Mouse (Mus musculus): Measurements from ENCODE around the gene Gpr135. TPM values are rescaled to one million over a fixed set of nuclear protein-coding genes. Genes with fewer than 3 reads are reported as not detected.

Gene Gpr135
- total RNA-seq (2014; rRNA removed), result 20.5 and 23.7 TPM in 2 replicates
- polyA plus RNA-seq (2015; fragmentation: Nextera tagmentation; extraction: Ambion mirVana), result 11.0 and 11.5 TPM in 2 replicates

- WGBS, result under 1% methylated on average over 94 of the region's 94 CpGs
- Histone ChIP-seq H3K4me1 (ENCODE audit: insufficient read depth, low read length) (no peaks in the 10 kb centered on the region), H3K4me2 (ENCODE audit: low read depth, low read length) (peak within 1 kb of the TSS; percentile 94), H3K9ac (replicated peaks; ENCODE audit: low read length) (peak within 1 kb of the TSS; percentile 59), H3K27ac (peak within 1 kb of the TSS; percentile 86), H3K27me3 (ENCODE audit: insufficient read depth, low read length) (no peaks in the 10 kb centered on the region), H3K9me3 (ENCODE audit: low read length) (no peaks in the 10 kb centered on the region), H3K4me3 (ENCODE audit: low read length) (peak within 1 kb of the TSS; percentile 47), H3K36me3 (ENCODE audit: insufficient read depth, low read length) (no peaks in the 10 kb centered on the region)
- peak; percentile 67 for TF ChIP-seq CTCF (IDR thresholded peaks at IDR 0.05; ENCODE audit: low read depth)
- ATAC-seq (peak; percentile 94), DNase-seq (ENCODE audit: low spot score) (peak; percentile 95)
Observed at GRCm38 (mm10) chr12:72070327-72071269, at the start of gene Gpr135. Gpr135 (minus strand) TSS chr12:72071125.

- Histone ChIP-seq H3K4me2 (ENCODE audit: low read depth, low read length) (no peak overlapping the region), H3K9me3 (ENCODE audit: low read length) (no peaks in the 10 kb centered on the region), H3K27ac (no peak overlapping the region), H3K4me1 (ENCODE audit: insufficient read depth, low read length) (no peaks in the 10 kb centered on the region), H3K9ac (replicated peaks; ENCODE audit: low read length) (no peak overlapping the region), H3K36me3 (ENCODE audit: insufficient read depth, low read length) (no peaks in the 10 kb centered on the region), H3K4me3 (ENCODE audit: low read length) (no peak overlapping the region), H3K27me3 (ENCODE audit: insufficient read depth, low read length) (no peaks in the 10 kb centered on the region)
- WGBS, result 78% methylated on average over 21 of the region's 23 CpGs
- no peak for DNase-seq (ENCODE audit: low spot score)
- no peak for ATAC-seq
- TF ChIP-seq CTCF (IDR thresholded peaks at IDR 0.05; ENCODE audit: low read depth), result no peak
Observed at GRCm38 (mm10) chr12:72115686-72116345, 44.9 kb upstream of the Gpr135 start.

GRCm38 (mm10) chr12:72115126-72115525 is 44.2 kb upstream of the Gpr135 start:
- Histone ChIP-seq H3K9ac (replicated peaks; ENCODE audit: low read length) (no peak overlapping the region), H3K27ac (no peak overlapping the region), H3K36me3 (ENCODE audit: insufficient read depth, low read length) (no peaks in the 10 kb centered on the region), H3K4me3 (ENCODE audit: low read length) (no peak overlapping the region), H3K4me1 (ENCODE audit: insufficient read depth, low read length) (no peaks in the 10 kb centered on the region), H3K4me2 (ENCODE audit: low read depth, low read length) (no peak overlapping the region), H3K27me3 (ENCODE audit: insufficient read depth, low read length) (no peaks in the 10 kb centered on the region), H3K9me3 (ENCODE audit: low read length) (no peaks in the 10 kb centered on the region)
- no peak for TF ChIP-seq CTCF (IDR thresholded peaks at IDR 0.05; ENCODE audit: low read depth)
- 78% methylated on average over 6 of the region's 6 CpGs for WGBS
- no peak for DNase-seq (ENCODE audit: low spot score)
- ATAC-seq, result no peak

- H3K4me3 ChIP-seq (ENCODE audit: low read length), result no peak overlapping the region
- DNase-seq (ENCODE audit: low spot score), result peak; percentile 92
- H3K27ac ChIP-seq, result no peak overlapping the region
- peak; percentile 75 for ATAC-seq
- no peaks in the 10 kb centered on the region for H3K4me1 ChIP-seq (ENCODE audit: insufficient read depth, low read length)
- H3K9ac ChIP-seq (replicated peaks; ENCODE audit: low read length), result 0 out of 2 replicates have a peak overlapping the region, but pooled peaks have one; percentile 9
- H3K36me3 ChIP-seq (ENCODE audit: insufficient read depth, low read length), result peaks cover 11% of the 10 kb centered on the region; the same call in 1 of the 2 replicates
- H3K4me2 ChIP-seq (ENCODE audit: low read depth, low read length), result peak overlapping the region; percentile 37
- no peaks in the 10 kb centered on the region for H3K27me3 ChIP-seq (ENCODE audit: insufficient read depth, low read length)
- WGBS, result 25% methylated on average over 14 of the region's 14 CpGs
- H3K9me3 ChIP-seq (ENCODE audit: low read length), result no peaks in the 10 kb centered on the region
- peak; percentile 91 for TF ChIP-seq CTCF (IDR thresholded peaks at IDR 0.05; ENCODE audit: low read depth)
Observed at GRCm38 (mm10) chr12:72104525-72105281, 33.8 kb upstream of the Gpr135 start.

GRCm38 (mm10) chr12:72104027-72104426 is 33.1 kb upstream of the Gpr135 start:
- no peaks in the 10 kb centered on the region for H3K27me3 ChIP-seq (ENCODE audit: insufficient read depth, low read length)
- H3K9ac ChIP-seq (replicated peaks; ENCODE audit: low read length), result no peak overlapping the region
- no peak overlapping the region for H3K4me3 ChIP-seq (ENCODE audit: low read length)
- H3K4me1 ChIP-seq (ENCODE audit: insufficient read depth, low read length), result no peaks in the 10 kb centered on the region
- H3K36me3 ChIP-seq (ENCODE audit: insufficient read depth, low read length), result peaks cover 14% of the 10 kb centered on the region; the same call in 1 of the 2 replicates
- H3K27ac ChIP-seq, result no peak overlapping the region
- no peaks in the 10 kb centered on the region for H3K9me3 ChIP-seq (ENCODE audit: low read length)
- TF ChIP-seq CTCF (IDR thresholded peaks at IDR 0.05; ENCODE audit: low read depth), result no peak
- 0 out of 2 replicates have a peak, but pooled peaks have one; percentile 40 for ATAC-seq
- no peak for DNase-seq (ENCODE audit: low spot score)
- H3K4me2 ChIP-seq (ENCODE audit: low read depth, low read length), result no peak overlapping the region
- WGBS, result 84% methylated on average over 5 of the region's 5 CpGs

- H3K4me1 ChIP-seq (ENCODE audit: insufficient read depth, low read length), result no peaks in the 10 kb centered on the region
- no peak overlapping the region for H3K9ac ChIP-seq (replicated peaks; ENCODE audit: low read length)
- no peaks in the 10 kb centered on the region for H3K9me3 ChIP-seq (ENCODE audit: low read length)
- DNase-seq (ENCODE audit: low spot score) (no peak), ATAC-seq (no peak)
- peaks cover 19% of the 10 kb centered on the region for H3K36me3 ChIP-seq (ENCODE audit: insufficient read depth, low read length)
- no peak overlapping the region for H3K27ac ChIP-seq
- H3K4me2 ChIP-seq (ENCODE audit: low read depth, low read length), result no peak overlapping the region
- H3K4me3 ChIP-seq (ENCODE audit: low read length), result no peak overlapping the region
- WGBS, result 83% methylated on average over 6 of the region's 6 CpGs
- no peak for TF ChIP-seq CTCF (IDR thresholded peaks at IDR 0.05; ENCODE audit: low read depth)
- H3K27me3 ChIP-seq (ENCODE audit: insufficient read depth, low read length), result no peaks in the 10 kb centered on the region
Observed at GRCm38 (mm10) chr12:72102776-72103175, 31.9 kb upstream of the Gpr135 start.

Data from hindbrain, postnatal 0 days (tissue).